Mouse (Mus musculus) myocyte (in vitro differentiated cells): ENCODE data around the gene Mss51.

Experiments used
- CEBPB ChIP-seq: IDR thresholded peaks from 2 replicates; pipeline ENCODE4 v1.6.1; 2011; ENCODE audit warnings: mild to moderate bottlenecking, moderate library complexity; ENCODE audit not compliant: poor library complexity, insufficient read depth, severe bottlenecking
- E2F4 ChIP-seq: IDR thresholded peaks from one replicate; pipeline ENCODE4 v1.6.1; 2011; ENCODE audit warnings: mild to moderate bottlenecking, control low read depth, moderate library complexity; ENCODE audit not compliant: insufficient read depth
- MAX ChIP-seq: IDR thresholded peaks from one replicate; pipeline ENCODE4 v1.6.1; 2011; ENCODE audit warnings: low read depth, mild to moderate bottlenecking, control low read depth
- MYOD1 ChIP-seq, 3 experiments: IDR thresholded peaks; one replicate each; pipeline ENCODE4 v1.6.1; 2011; ENCODE audit warnings: control low read depth in 2 of 3, low read depth in 2 of 3, mild to moderate bottlenecking in 2 of 3, moderate library complexity in 1 of 3; ENCODE audit not compliant: insufficient read length in 2 of 3, control insufficient read depth in 1 of 3
- MYOG ChIP-seq, 3 experiments: IDR thresholded peaks; one replicate each; pipeline ENCODE4 v1.6.1; 2011; ENCODE audit warnings: control low read depth in 2 of 3, low read depth in 2 of 3, mild to moderate bottlenecking in 2 of 3; ENCODE audit not compliant: insufficient read length in 2 of 3, control insufficient read depth in 1 of 3, insufficient read depth in 1 of 3
- POLR2A ChIP-seq: IDR thresholded peaks from one replicate; pipeline ENCODE4 v1.6.1; 2011; ENCODE audit warnings: low read depth, mild to moderate bottlenecking, control low read depth, moderate library complexity; ENCODE audit not compliant: insufficient read length
- POLR2AphosphoS2 ChIP-seq: IDR thresholded peaks from one replicate; pipeline ENCODE4 v1.6.1; 2011; ENCODE audit warnings: low read depth, control low read depth; ENCODE audit not compliant: insufficient read length
- TCF12 ChIP-seq: IDR thresholded peaks from one replicate; pipeline ENCODE4 v1.6.1; 2011; ENCODE audit warnings: mild to moderate bottlenecking, control low read depth; ENCODE audit not compliant: poor library complexity, insufficient read depth, severe bottlenecking
- TCF3 ChIP-seq: IDR thresholded peaks from one replicate; pipeline ENCODE4 v1.6.1; 2011; ENCODE audit warnings: low read depth, control low read depth; ENCODE audit not compliant: insufficient read length
- USF1 ChIP-seq: IDR thresholded peaks from one replicate; pipeline ENCODE4 v1.6.1; 2011; ENCODE audit warnings: low read depth, mild to moderate bottlenecking, control low read depth, moderate library complexity

DNA sequence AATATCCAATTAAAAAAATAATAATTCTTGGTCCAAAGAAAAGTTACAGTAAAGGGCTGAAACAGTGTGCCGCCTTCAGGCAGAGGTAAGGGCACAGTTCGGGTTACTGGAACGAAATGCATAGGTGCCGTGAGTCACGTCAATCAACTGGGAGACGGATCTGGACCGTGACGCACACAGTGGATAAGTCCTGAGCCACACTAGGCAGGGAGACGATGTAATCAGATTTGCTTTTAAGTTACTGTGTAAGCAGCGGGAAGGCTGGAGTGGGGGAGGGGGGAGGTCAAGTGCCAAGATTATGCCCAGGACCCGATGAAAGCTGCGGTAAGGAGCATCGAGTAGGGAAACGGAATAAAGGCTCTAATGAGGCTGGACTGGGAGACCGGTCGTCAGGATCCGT, 54.4 kb downstream of the Mss51 start:
- no peak for TF ChIP-seq USF1
- TF ChIP-seq TCF12, result no peak
- no peak for TF ChIP-seq MYOG (IDR thresholded peaks at IDR 0.05; ENCODE audit: control insufficient read depth in 1 of 3, insufficient read depth in 1 of 3, insufficient read length in 2 of 3, low read depth in 2 of 3)
- no peak for TF ChIP-seq POLR2A
- no peak for TF ChIP-seq MAX
- no peak for TF ChIP-seq POLR2AphosphoS2
- no peak for TF ChIP-seq E2F4
- no peak for TF ChIP-seq MYOD1 (IDR thresholded peaks at IDR 0.05; ENCODE audit: control insufficient read depth in 1 of 3, insufficient read length in 2 of 3, low read depth in 2 of 3)
- no peak for TF ChIP-seq CEBPB
- TF ChIP-seq TCF3, result no peak
